Mouse (Mus musculus) E14TG2a.4 (cell line): ENCODE measurements around the gene Nsfl1c.

Experiments
- H3K27me3 ChIP-seq: 2 replicates; pipeline ENCODE4 v1.6.1; 2014; ENCODE audit warnings: low read length, control low read depth; ENCODE audit not compliant: insufficient read depth
- H3K36me3 ChIP-seq: 2 replicates; pipeline ENCODE4 v1.6.1; 2014; ENCODE audit warnings: low read length, control low read depth; ENCODE audit not compliant: insufficient read depth
- H3K4me1 ChIP-seq: replicated peaks from 2 replicates; pipeline ENCODE4 v1.6.1; 2014; ENCODE audit warnings: low read depth, low read length, control low read depth
- H3K4me3 ChIP-seq: replicated peaks from 2 replicates; pipeline ENCODE4 v1.5.1; 2014; ENCODE audit warnings: mild to moderate bottlenecking, low read length
- H3K9me3 ChIP-seq: 2 replicates; pipeline ENCODE4 v1.6.1; 2014; ENCODE audit warnings: low read length, control low read depth
- CTCF ChIP-seq: conservative IDR thresholded peaks from 2 replicates; pipeline ENCODE4 v1.5.1; 2014; ENCODE audit warnings: low read length
- NANOG ChIP-seq: IDR thresholded peaks from 2 replicates; pipeline ENCODE4 v1.6.1; 2014; ENCODE audit warnings: borderline replicate concordance, low read length, mixed read lengths
- POU5F1 ChIP-seq: IDR thresholded peaks from 2 replicates; pipeline ENCODE4 v1.6.1; 2014; ENCODE audit warnings: low read length, borderline replicate concordance

The Nsfl1c gene

GRCm38 (mm10) chr2:151536618-151536974 is 42.6 kb downstream of the Nsfl1c start:
- Histone ChIP-seq H3K9me3 (no peaks in the 10 kb centered on the region), H3K4me3 (no peak overlapping the region), H3K36me3 (no peaks in the 10 kb centered on the region), H3K27me3 (no peaks in the 10 kb centered on the region), H3K4me1 (peaks cover 14% of the 10 kb centered on the region)
- no peak for TF ChIP-seq CTCF
- TF ChIP-seq POU5F1 = no peak
- no peak for TF ChIP-seq NANOG

GRCm38 (mm10) chr2:151538646-151539045 is 44.7 kb downstream of the Nsfl1c start:
- TF ChIP-seq NANOG (no peak), POU5F1 (no peak), CTCF (no peak)
- Histone ChIP-seq H3K4me1 (peaks cover 22% of the 10 kb centered on the region), H3K4me3 (no peak overlapping the region), H3K27me3 (no peaks in the 10 kb centered on the region), H3K36me3 (peaks cover under 1% of the 10 kb centered on the region; the same call in 1 of the 2 replicates), H3K9me3 (no peaks in the 10 kb centered on the region)

GRCm38 (mm10) chr2:151542323-151543062 is 48.5 kb downstream of the Nsfl1c start, which contains the start of gene Fkbp1a:
Fkbp1a (plus strand) TSS chr2:151542483.
- Histone ChIP-seq H3K4me3 (peak within 1 kb of the TSS; percentile 90), H3K4me1 (peaks cover 53% of the 10 kb centered on the region), H3K27me3 (no peaks in the 10 kb centered on the region), H3K36me3 (peaks cover 39% of the 10 kb centered on the region), H3K9me3 (no peaks in the 10 kb centered on the region)
- no peak for TF ChIP-seq POU5F1
- no peak for TF ChIP-seq CTCF

- Histone ChIP-seq H3K4me1 (peaks cover 61% of the 10 kb centered on the region), H3K27me3 (no peaks in the 10 kb centered on the region), H3K36me3 (peaks cover 47% of the 10 kb centered on the region), H3K4me3 (peak overlapping the region; percentile 90), H3K9me3 (no peaks in the 10 kb centered on the region)
- TF ChIP-seq POU5F1 (no peak), CTCF (no peak), NANOG (no peak)
Measured at GRCm38 (mm10) chr2:151543063-151543895, 49.3 kb downstream of the Nsfl1c start.

GRCm38 (mm10) chr2:151544673-151545072 is 50.7 kb downstream of the Nsfl1c start:
- Histone ChIP-seq H3K36me3 (peaks cover 60% of the 10 kb centered on the region), H3K9me3 (no peaks in the 10 kb centered on the region), H3K27me3 (no peaks in the 10 kb centered on the region), H3K4me3 (peak overlapping the region; percentile 90; the same call in 1 of the 2 replicates), H3K4me1 (peaks cover 74% of the 10 kb centered on the region)
- TF ChIP-seq POU5F1 (no peak), NANOG (no peak), CTCF (no peak)

- no peaks in the 10 kb centered on the region for H3K27me3 ChIP-seq
- H3K4me1 ChIP-seq = peaks cover 74% of the 10 kb centered on the region
- TF ChIP-seq CTCF (no peak), POU5F1 (no peak)
- no peak overlapping the region for H3K4me3 ChIP-seq
- no peaks in the 10 kb centered on the region for H3K9me3 ChIP-seq
- H3K36me3 ChIP-seq = peaks cover 79% of the 10 kb centered on the region
Measured at GRCm38 (mm10) chr2:151546571-151546970, 52.6 kb downstream of the Nsfl1c start.

- Histone ChIP-seq H3K4me1 (peaks cover 63% of the 10 kb centered on the region), H3K4me3 (no peak overlapping the region), H3K9me3 (no peaks in the 10 kb centered on the region), H3K36me3 (peaks cover 98% of the 10 kb centered on the region), H3K27me3 (no peaks in the 10 kb centered on the region)
- TF ChIP-seq NANOG (no peak), CTCF (no peak), POU5F1 (no peak)
Measured at GRCm38 (mm10) chr2:151549615-151550121, 55.7 kb downstream of the Nsfl1c start.
